Mouse (Mus musculus): ENCODE measurements around the gene H2-K1. TPM values are rescaled to one million over a fixed set of nuclear protein-coding genes. Genes with fewer than 3 reads are reported as not detected.

The H2-K1 gene
- polyA plus RNA-seq, 1 experiment from 2014 or later = 130 TPM

DNA sequence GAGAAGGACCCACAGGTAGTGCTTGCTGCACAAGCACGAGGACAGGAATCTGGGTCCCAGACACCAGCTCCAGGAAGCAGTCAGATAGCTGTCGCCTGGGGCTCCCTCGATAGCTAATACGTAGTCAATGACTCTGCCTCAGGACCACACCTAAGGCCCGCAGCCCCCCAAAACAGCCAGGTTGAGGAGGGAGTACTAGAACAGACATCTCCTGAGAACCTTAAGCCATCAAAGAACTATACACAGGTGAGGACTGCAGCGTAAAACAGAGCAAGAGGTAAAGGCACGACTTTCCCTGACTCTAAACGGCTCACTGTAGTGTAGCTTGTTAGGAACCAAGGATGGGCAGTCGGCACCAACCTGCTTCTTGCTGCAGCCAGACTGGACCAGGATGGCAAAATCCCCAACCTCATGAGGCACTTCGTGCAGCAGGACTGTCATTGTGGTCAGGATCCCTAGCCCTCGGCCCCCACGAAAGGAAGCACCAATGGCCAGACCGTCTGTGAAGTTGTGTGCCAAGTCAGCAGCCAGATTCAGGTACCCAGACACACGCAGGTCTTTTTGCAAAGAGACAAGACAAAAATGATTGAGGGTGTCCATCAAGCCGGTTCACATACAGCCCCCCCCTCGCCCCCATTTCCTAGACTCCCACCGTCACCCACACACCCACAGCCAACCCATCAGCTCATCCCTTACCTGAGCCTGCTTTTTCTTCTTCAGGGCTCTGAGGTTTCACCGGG is 29.2 kb upstream of the H2-K1 start:
- no peak overlapping the region for H3K4me3 ChIP-seq (ENCODE audit: low read depth, low read length)

DNA sequence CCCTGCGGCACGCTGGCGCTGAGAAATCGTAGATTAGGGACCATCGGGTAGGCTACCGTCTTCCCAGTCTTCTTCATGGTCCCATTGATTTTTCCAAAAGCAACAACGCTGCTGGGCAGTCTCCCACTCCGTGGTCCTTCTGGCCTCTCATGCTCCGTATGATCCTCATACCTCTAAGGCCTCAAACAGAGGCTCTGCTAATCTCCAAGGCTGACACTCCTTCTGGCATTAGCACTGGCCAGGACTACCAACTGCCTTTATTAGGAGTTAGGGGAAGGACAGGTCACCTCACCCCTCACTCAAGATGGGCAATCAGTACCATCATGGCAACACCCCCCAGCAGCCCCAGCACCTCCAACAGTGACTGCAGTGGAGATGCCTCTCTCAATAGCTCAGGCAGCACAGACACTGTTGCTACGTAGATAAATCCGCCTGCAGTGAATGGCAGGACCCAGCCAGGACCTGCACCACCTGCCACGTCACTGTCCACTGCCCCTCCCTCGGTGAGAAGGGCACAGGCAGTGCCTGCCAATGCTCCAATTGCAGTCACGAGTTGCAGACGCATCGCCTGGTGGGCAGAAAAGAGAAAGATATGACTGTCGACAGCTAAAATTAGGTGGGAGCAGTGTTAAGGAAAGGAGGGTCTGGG is 28.5 kb upstream of the H2-K1 start:
- Histone ChIP-seq H3K9me3 (ENCODE audit: control insufficient read depth, low read length) (no peaks in the 10 kb centered on the region), H3K27me3 (ENCODE audit: control insufficient read depth, insufficient read depth, low read length) (no peaks in the 10 kb centered on the region), H3K4me2 (replicated peaks; ENCODE audit: low read depth) (no peak overlapping the region; the same call in 1 of the 2 replicates), H3K36me3 (ENCODE audit: control insufficient read depth, insufficient read depth, low read length) (peaks cover 17% of the 10 kb centered on the region), H3K27ac (replicated peaks) (no peak overlapping the region), H3K9ac (ENCODE audit: low read length) (no peak overlapping the region), H3K4me1 (replicated peaks; ENCODE audit: control insufficient read depth, insufficient read depth) (peaks cover 7% of the 10 kb centered on the region), H3K4me3 (ENCODE audit: low read depth, low read length) (no peak overlapping the region)
- DNase-seq (ENCODE audit: low spot score) = no peak
- TF ChIP-seq EP300 (optimal IDR thresholded peaks at IDR 0.05) = no peak
- 72% methylated on average over 17 of the region's 17 CpGs for WGBS
- no peak for ATAC-seq (ENCODE audit: low FRiP score, low TSS enrichment)

More for the DNA sequence above, 29.2 kb upstream of the H2-K1 start:
- Histone ChIP-seq H3K9me3 (ENCODE audit: control insufficient read depth, low read length) (no peaks in the 10 kb centered on the region), H3K27me3 (ENCODE audit: control insufficient read depth, insufficient read depth, low read length) (no peaks in the 10 kb centered on the region), H3K36me3 (ENCODE audit: control insufficient read depth, insufficient read depth, low read length) (peaks cover 17% of the 10 kb centered on the region), H3K9ac (ENCODE audit: low read length) (no peak overlapping the region), H3K4me2 (replicated peaks; ENCODE audit: low read depth) (peak overlapping the region; percentile 93; the same call in 1 of the 2 replicates), H3K4me1 (replicated peaks; ENCODE audit: control insufficient read depth, insufficient read depth) (peaks cover 7% of the 10 kb centered on the region), H3K27ac (replicated peaks) (no peak overlapping the region)
- DNase-seq (ENCODE audit: low spot score) = peak; percentile 13
- WGBS = 88% methylated on average over 18 of the region's 18 CpGs
- ATAC-seq (ENCODE audit: low FRiP score, low TSS enrichment) = no peak
- TF ChIP-seq CTCF (IDR thresholded peaks at IDR 0.05; ENCODE audit: low read depth) = no peak
- TF ChIP-seq EP300 (optimal IDR thresholded peaks at IDR 0.05) = no peak

DNA sequence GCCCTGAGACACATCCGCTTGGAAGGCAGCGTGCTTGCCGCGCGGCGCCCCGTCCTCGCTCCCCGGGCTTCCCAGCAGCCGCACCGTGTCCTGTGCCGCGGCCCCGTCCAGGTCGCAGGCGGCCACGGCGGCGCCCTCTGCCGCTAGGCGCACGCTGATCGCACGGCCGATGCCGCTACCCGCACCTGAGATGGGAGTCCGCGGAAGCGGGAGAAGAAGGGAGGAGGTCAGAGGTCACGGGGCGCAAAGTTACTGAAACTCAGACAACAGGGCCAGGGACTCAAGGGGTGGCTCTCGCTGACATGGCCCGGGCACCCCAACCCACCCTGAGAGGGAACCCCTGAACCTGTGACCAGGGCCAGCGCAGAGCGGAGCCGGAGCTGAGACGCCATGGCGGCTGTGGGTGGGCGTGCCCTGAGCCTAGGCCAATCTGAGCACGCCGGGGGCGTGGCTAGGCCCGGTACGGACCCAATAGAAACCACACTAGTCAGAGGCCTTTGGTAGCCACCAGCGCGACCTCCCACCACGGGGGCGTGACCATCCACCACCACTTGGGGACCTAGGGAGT is 27.6 kb upstream of the H2-K1 start, which contains the start of gene H2-Ke6:
Gene H2-Ke6, minus strand, starts transcription at position 405 of the 568 bp plus-strand sequence.
- TF ChIP-seq EP300 (optimal IDR thresholded peaks at IDR 0.05) (no peak), CTCF (IDR thresholded peaks at IDR 0.05; ENCODE audit: low read depth) (peak; percentile 51)
- peak within 1 kb of the TSS; percentile 64 for H3K9ac ChIP-seq (ENCODE audit: low read length)

DNA sequence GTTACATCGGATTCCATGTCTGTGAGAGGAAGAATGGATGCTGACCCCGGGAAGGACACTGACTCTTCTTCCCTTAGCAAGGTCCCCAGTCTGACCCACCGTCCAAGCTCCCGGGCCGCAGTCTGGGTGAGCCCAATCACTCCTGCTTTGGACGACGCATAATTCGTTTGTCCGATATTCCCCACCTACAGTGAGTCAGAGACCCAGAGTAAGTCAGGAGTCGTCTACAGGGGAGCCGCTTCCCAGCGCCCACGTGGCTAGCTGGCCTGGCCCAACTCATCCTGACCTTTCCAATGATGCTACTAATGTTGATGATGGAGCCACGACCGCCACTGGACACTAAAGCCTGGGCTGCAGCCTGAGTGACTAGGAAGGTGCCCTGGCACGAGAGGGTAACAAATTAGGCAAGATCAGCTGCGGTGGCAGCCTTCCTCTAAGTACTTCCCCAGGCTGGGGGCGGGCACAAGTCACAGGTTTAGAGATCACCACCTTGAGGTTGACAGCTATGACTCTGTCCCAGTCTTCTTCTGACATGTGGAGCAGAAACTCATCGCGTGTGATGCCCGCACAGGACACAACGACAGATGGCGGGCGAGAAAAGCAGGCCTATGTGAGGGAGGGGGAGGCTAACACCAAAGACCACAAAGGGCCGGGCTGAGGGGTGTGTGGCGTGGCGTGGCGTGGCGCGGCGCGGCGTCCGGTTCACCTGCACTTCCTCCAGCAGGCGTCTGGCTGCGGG is 26.9 kb upstream of the H2-K1 start:
- Histone ChIP-seq H3K27me3 (ENCODE audit: control insufficient read depth, insufficient read depth, low read length) (no peaks in the 10 kb centered on the region), H3K4me1 (replicated peaks; ENCODE audit: control insufficient read depth, insufficient read depth) (peaks cover 7% of the 10 kb centered on the region), H3K9me3 (ENCODE audit: control insufficient read depth, low read length) (no peaks in the 10 kb centered on the region), H3K27ac (replicated peaks) (peak overlapping the region; percentile 71), H3K4me3 (ENCODE audit: low read depth, low read length) (peak overlapping the region; percentile 64), H3K36me3 (ENCODE audit: control insufficient read depth, insufficient read depth, low read length) (peaks cover 19% of the 10 kb centered on the region), H3K4me2 (replicated peaks; ENCODE audit: low read depth) (peak overlapping the region; percentile 92), H3K9ac (ENCODE audit: low read length) (peak overlapping the region; percentile 64)
- TF ChIP-seq EP300 (optimal IDR thresholded peaks at IDR 0.05) = no peak
- peak; percentile 30 for DNase-seq (ENCODE audit: low spot score)
- WGBS = 14% methylated on average over 36 of the region's 36 CpGs
- no peak for ATAC-seq (ENCODE audit: low FRiP score, low TSS enrichment)

More for the DNA sequence above, 27.6 kb upstream of the H2-K1 start, which contains the start of gene H2-Ke6:
- Histone ChIP-seq H3K27ac (replicated peaks) (peak within 1 kb of the TSS; percentile 71), H3K4me2 (replicated peaks; ENCODE audit: low read depth) (peak within 1 kb of the TSS; percentile 92), H3K27me3 (ENCODE audit: control insufficient read depth, insufficient read depth, low read length) (no peaks in the 10 kb centered on the region), H3K9me3 (ENCODE audit: control insufficient read depth, low read length) (no peaks in the 10 kb centered on the region), H3K4me1 (replicated peaks; ENCODE audit: control insufficient read depth, insufficient read depth) (peaks cover 7% of the 10 kb centered on the region), H3K4me3 (ENCODE audit: low read depth, low read length) (peak within 1 kb of the TSS; percentile 64), H3K36me3 (ENCODE audit: control insufficient read depth, insufficient read depth, low read length) (peaks cover 19% of the 10 kb centered on the region)
- under 1% methylated on average over 49 of the region's 49 CpGs for WGBS
- ATAC-seq (ENCODE audit: low FRiP score, low TSS enrichment) (peak; percentile 63), DNase-seq (ENCODE audit: low spot score) (peak; percentile 92)

DNA sequence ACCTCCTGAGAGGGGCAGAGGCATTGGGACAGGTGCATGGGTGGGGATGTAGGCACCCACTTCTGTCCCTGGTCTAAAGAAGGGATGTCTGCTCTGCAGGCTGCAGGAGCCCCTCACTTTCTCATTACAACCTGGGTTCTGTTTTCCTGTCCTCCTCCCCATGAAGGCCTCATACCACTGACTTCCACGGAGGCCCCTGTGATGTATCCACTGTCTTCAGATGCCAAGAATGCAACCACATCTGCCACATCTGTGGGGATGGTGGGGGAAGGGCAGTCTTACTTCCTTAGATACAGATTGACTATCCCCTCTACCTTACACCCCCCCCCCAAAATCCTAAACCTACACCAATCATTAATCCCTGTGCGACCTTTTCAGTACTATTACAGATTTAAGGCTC is 26.1 kb upstream of the H2-K1 start:
- no peak overlapping the region; the same call in 1 of the 2 replicates for H3K9ac ChIP-seq (ENCODE audit: low read length)
- H3K36me3 ChIP-seq (ENCODE audit: control insufficient read depth, insufficient read depth, low read length) = peaks cover 19% of the 10 kb centered on the region
- no peaks in the 10 kb centered on the region for H3K9me3 ChIP-seq (ENCODE audit: control insufficient read depth, low read length)
- no peak overlapping the region for H3K4me2 ChIP-seq (replicated peaks; ENCODE audit: low read depth)
- WGBS = 57% methylated on average over 2 of the region's 2 CpGs
- TF ChIP-seq CTCF (IDR thresholded peaks at IDR 0.05; ENCODE audit: low read depth) (no peak), EP300 (optimal IDR thresholded peaks at IDR 0.05) (no peak)
- DNase-seq (ENCODE audit: low spot score) = no peak
- ATAC-seq (ENCODE audit: low FRiP score, low TSS enrichment) = no peak
- H3K27me3 ChIP-seq (ENCODE audit: control insufficient read depth, insufficient read depth, low read length) = no peaks in the 10 kb centered on the region
- no peak overlapping the region for H3K27ac ChIP-seq (replicated peaks)
- H3K4me1 ChIP-seq (replicated peaks; ENCODE audit: control insufficient read depth, insufficient read depth) = peaks cover 7% of the 10 kb centered on the region
- H3K4me3 ChIP-seq (ENCODE audit: low read depth, low read length) = no peak overlapping the region
